Mouse (Mus musculus) thymus, postnatal 0 days (tissue): ENCODE measurements around the gene C1qtnf7. TPM values are rescaled to one million over a fixed set of nuclear protein-coding genes. Genes with fewer than 3 reads are reported as not detected.

Source experiments
- DNase-seq: peaks from one replicate; pipeline ENCODE4 v3.0.0-alpha.2; 2015; ENCODE audit warnings: low spot score
- polyA plus RNA-seq: library from polyadenylated mRNA; unstranded; fragments of >200 nt; fragmentation: Nextera tagmentation; extraction: Ambion mirVana; gene quantifications from 2 replicates; pipeline ENCODE4 v1.2.1, GENCODE M21; 2015

C1qtnf7 gene
- polyA plus RNA-seq, 1 experiment from 2014 or later = 1.2 TPM

DNA sequence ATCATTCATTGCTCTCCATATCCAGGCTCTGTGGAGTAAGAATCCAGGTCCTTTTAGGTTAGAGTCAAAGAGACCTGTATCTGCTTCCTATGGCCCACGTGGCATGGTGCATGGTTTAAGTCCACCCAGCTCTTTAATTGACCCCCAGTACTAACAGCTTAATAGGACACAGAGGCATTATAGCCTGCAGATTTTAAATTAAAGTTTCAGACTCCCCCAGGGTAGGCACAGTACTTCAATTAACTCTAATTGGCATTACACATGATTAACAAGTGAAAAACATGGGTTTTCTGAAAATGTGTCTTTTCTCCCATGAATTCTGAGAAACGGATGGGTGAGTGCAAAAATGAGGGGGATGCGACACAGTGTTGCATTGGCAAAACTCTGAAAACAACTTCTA lies 92.7 kb downstream of the C1qtnf7 start:
- no peak for DNase-seq

DNA sequence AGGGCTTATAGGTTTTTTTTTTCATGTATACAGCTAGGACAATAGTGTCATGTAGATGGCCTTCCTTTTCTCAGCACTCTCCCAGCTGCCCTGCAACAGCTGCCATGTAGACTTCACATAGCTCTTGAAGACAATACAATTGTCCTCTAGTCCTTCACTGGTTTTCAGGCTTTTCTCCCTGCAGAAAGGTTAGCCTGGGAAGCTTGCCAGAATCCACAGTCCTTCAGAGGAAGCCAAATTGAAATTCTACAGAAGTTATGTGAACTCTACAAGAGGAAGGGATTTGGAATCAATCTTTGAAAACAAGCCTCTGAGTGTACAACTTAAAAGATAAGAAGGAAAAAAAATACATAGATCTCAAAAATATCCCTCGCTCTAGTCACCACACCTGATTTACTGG lies 94.4 kb downstream of the C1qtnf7 start:
- DNase-seq = no peak

DNA sequence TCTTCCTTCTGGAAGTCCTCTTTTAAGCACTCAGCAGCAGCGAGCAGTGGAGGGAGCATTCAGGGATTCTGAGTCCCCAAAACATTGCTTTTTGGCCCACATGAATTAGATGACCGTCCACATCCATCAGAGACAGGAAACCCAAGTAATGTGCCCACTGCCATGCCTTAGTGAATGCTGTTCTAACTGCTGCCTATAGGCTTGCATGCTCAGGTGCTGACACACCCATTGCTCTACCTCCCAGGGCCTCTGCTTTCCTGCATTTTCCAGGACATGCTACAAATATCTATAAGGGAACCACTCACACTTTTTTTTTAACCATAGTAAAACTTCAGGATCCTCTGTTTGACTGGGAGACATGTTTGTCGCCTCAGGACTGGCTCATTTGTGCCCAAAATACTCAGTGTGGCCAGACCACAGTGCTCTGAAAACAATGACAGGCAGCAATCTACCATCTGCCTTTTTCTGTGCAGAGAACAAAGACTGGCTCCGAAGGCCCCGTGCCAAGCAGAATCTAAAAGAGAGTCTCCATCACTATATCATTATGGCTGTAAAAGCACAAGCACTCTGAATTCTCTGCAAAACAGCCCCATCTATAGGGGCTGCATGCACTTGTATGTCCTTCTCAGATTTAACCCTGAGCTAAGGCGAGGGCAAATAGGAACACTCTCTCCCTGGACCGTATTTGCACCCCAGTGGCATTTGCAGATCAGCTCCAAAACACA lies 106.4 kb downstream of the C1qtnf7 start:
- DNase-seq = no peak

- no peak for DNase-seq
Observed at GRCm38 (mm10) chr5:43625407-43625806, 110.1 kb downstream of the C1qtnf7 start.

DNA sequence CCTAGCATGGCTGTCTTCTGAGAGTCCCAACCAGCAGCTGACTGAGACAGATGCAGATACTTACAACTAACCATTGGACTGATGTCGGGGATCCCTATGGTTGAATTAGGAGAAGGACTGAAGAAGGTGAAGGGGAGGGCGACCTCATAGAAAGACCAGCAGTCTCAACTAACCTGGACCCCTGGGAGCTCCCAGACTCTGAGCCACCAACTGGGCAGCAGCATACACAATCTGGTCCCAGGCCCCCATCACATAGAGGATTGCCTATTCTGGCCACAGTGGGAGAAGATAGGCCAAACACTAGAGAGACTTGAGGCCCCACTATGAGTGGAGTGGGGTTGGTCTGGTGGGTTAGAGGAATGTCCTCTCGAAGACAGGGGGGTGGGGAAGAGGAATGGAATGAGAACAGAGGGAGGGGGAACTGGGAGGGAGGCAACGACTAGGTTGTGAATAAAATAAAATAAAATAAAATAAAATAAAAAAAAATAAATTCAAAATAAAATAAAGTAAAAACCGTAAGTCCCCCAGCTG lies 118.8 kb downstream of the C1qtnf7 start:
- no peak for DNase-seq

DNA sequence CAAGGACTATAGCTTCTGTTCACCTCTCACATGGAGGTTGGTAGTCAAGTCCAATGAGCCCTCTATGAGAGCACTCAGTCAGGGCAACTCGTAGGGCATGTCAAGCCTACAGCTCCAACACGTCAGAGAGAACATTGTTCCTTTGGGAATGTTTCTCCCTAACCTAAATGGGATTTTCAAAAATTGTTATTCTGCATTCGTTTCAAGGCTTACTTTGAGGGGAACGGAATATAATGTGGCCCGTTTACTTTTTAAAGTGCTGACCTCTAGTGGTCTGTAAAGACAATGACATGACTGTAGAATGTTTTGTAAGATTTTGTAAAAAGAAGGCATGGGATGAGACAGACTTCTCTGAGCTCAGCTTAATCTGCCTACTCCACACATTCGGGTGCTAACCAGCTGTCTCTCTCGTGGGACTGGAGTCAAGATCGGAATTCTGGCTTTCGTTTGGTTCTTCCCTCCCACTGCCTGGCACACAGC lies 119.3 kb downstream of the C1qtnf7 start:
- peak; percentile 7 for DNase-seq

- no peak for DNase-seq
Observed at GRCm38 (mm10) chr5:43645020-43645419, 129.7 kb downstream of the C1qtnf7 start.

- no peak for DNase-seq
Observed at GRCm38 (mm10) chr5:43647098-43647774, 131.9 kb downstream of the C1qtnf7 start.

- no peak for DNase-seq
Observed at GRCm38 (mm10) chr5:43661498-43661897, 146.2 kb downstream of the C1qtnf7 start.

DNA sequence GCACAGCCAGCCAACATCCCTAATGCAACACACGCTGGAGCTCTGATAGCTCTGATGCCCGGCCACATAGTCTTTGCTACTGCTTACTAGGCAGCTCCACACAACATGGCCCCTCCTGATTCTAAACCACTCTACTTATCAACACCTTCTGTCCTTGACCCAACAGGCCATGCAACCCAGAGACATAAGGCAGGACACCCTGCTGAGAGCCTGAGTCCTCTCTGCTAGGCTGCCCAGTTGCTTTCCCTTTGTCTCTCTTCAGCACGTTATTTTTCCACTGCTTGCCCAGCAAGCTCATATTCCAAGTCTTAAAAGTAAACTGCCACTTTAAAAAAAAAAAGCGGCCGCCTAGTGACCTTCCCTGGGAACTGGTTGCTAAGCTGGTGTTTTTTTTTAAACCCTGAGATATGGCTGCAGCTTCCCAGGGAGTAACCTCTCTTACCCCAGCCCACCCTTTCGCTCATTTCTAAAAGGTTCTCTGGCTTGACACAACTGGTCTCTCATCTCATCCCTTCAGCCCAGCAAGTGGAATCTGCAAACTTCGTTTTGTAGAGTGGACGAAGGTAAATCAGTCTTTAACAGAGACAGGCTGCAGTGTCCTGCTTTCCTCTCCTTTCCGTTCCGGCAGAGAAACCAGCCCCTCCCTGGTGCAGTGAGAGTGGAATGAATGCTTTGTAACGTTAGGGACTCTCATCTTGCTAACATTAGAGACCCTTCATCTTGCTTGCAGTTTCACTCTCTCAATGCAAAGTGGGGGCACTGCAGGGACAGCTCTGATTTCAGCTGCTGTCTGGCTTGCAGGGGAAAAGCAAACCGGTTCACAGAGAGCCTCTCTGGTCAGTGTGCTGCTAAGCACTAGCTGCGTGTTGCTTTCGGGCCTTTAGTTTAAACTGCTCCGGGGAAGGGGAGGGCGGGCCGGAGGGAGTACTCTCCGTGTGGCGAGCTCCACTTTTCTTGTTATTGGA lies 146.9 kb downstream of the C1qtnf7 start, which contains the start of gene Cc2d2a:
Cc2d2a (plus strand) TSS at position 350 of the 965 bp plus-strand sequence.
- DNase-seq = no peak

- no peak for DNase-seq
Observed at GRCm38 (mm10) chr5:43663531-43663930, 148.2 kb downstream of the C1qtnf7 start.

GRCm38 (mm10) chr5:43665144-43665543 lies 149.8 kb downstream of the C1qtnf7 start:
- DNase-seq = no peak

Other genes starting within 250 kb of the C1qtnf7 start
- gene Cc2d2a, start 146.8 kb downstream of the C1qtnf7 start, polyA plus RNA-seq = 1.4 and 1.8 TPM in 2 replicates